Mouse (Mus musculus) embryonic fibroblast, embryonic 13.5 days (primary cell): ENCODE results near the gene Asb5.

ENCODE experiments used
- CTCF ChIP-seq: IDR thresholded peaks from 2 replicates; pipeline ENCODE4 v1.5.1; 2011; ENCODE audit warnings: mild to moderate bottlenecking, control low read depth, low read length, moderate library complexity, borderline replicate concordance; ENCODE audit not compliant: insufficient read depth
- POLR2A ChIP-seq: IDR thresholded peaks from 2 replicates; pipeline ENCODE4 v1.6.1; 2011; ENCODE audit warnings: low read depth, mild to moderate bottlenecking, control low read depth, low read length, moderate library complexity

- TF ChIP-seq CTCF (no peak), POLR2A (no peak)
Measured at GRCm38 (mm10) chr8:54596051-54596450, 66.7 kb downstream of the Asb5 start.
